Mouse (Mus musculus) splenic B cell, adult 2 months (primary cell): ENCODE data around the gene Sgf29.

Experiments used
- DNase-seq: peaks from one replicate; pipeline ENCODE4 v3.0.0-alpha.2; 2011; ENCODE audit warnings: low read depth, low spot score
- H3K27me3 ChIP-seq: 2 replicates; pipeline ENCODE4 v1.6.1; 2012; ENCODE audit warnings: mild to moderate bottlenecking, low read length, moderate library complexity, mixed read lengths; ENCODE audit not compliant: control insufficient read depth, poor library complexity, insufficient read depth, severe bottlenecking
- H3K36me3 ChIP-seq: 2 replicates; pipeline ENCODE4 v1.6.1; 2012; ENCODE audit warnings: mild to moderate bottlenecking, low read length, moderate library complexity, mixed read lengths; ENCODE audit not compliant: control insufficient read depth, poor library complexity, insufficient read depth, severe bottlenecking

The Sgf29 gene

GRCm38 (mm10) chr7:126689021-126689420 is 39.9 kb downstream of the Sgf29 start:
- no peak for DNase-seq
- Histone ChIP-seq H3K27me3 (no peaks in the 10 kb centered on the region), H3K36me3 (peaks cover 3% of the 10 kb centered on the region)

GRCm38 (mm10) chr7:126690737-126691136 is 41.6 kb downstream of the Sgf29 start:
- peaks cover 3% of the 10 kb centered on the region for H3K36me3 ChIP-seq
- H3K27me3 ChIP-seq = no peaks in the 10 kb centered on the region
- DNase-seq = no peak

GRCm38 (mm10) chr7:126691676-126692075 is 42.6 kb downstream of the Sgf29 start:
- no peak for DNase-seq
- Histone ChIP-seq H3K36me3 (peaks cover 3% of the 10 kb centered on the region), H3K27me3 (no peaks in the 10 kb centered on the region)

- peaks cover 4% of the 10 kb centered on the region for H3K36me3 ChIP-seq
- H3K27me3 ChIP-seq = no peaks in the 10 kb centered on the region
- no peak for DNase-seq
Observed at GRCm38 (mm10) chr7:126692426-126692825, 43.3 kb downstream of the Sgf29 start.

GRCm38 (mm10) chr7:126693256-126693655 is 44.1 kb downstream of the Sgf29 start:
- peak; percentile 93 for DNase-seq
- H3K36me3 ChIP-seq = peaks cover 4% of the 10 kb centered on the region
- no peaks in the 10 kb centered on the region for H3K27me3 ChIP-seq

GRCm38 (mm10) chr7:126693781-126694180 is 44.7 kb downstream of the Sgf29 start:
- DNase-seq = no peak
- Histone ChIP-seq H3K36me3 (peaks cover 6% of the 10 kb centered on the region), H3K27me3 (no peaks in the 10 kb centered on the region)

- Histone ChIP-seq H3K27me3 (no peaks in the 10 kb centered on the region), H3K36me3 (peaks cover 11% of the 10 kb centered on the region)
- no peak for DNase-seq
Observed at GRCm38 (mm10) chr7:126694441-126695051, 45.4 kb downstream of the Sgf29 start.

- Histone ChIP-seq H3K27me3 (no peaks in the 10 kb centered on the region), H3K36me3 (peaks cover 18% of the 10 kb centered on the region)
- DNase-seq = peak; percentile 85
Observed at GRCm38 (mm10) chr7:126695210-126695611, 46.1 kb downstream of the Sgf29 start, which contains the start of gene Bola2. Gene Bola2 (plus strand): TSS chr7:126695401.

GRCm38 (mm10) chr7:126695631-126696207 is 46.6 kb downstream of the Sgf29 start, which contains the start of gene Slx1b:
Gene Slx1b (minus strand): TSS chr7:126695784.
- DNase-seq = peak; percentile 93
- Histone ChIP-seq H3K36me3 (peaks cover 22% of the 10 kb centered on the region), H3K27me3 (no peaks in the 10 kb centered on the region)

- Histone ChIP-seq H3K36me3 (peaks cover 27% of the 10 kb centered on the region), H3K27me3 (no peaks in the 10 kb centered on the region)
- DNase-seq = no peak
Observed at GRCm38 (mm10) chr7:126696303-126696702, 47.2 kb downstream of the Sgf29 start.

- DNase-seq = no peak
- Histone ChIP-seq H3K36me3 (peaks cover 30% of the 10 kb centered on the region), H3K27me3 (no peaks in the 10 kb centered on the region)
Observed at GRCm38 (mm10) chr7:126696886-126697285, 47.8 kb downstream of the Sgf29 start.

GRCm38 (mm10) chr7:126697838-126698237 is 48.7 kb downstream of the Sgf29 start:
- H3K27me3 ChIP-seq = no peaks in the 10 kb centered on the region
- H3K36me3 ChIP-seq = peaks cover 34% of the 10 kb centered on the region
- no peak for DNase-seq

GRCm38 (mm10) chr7:126700063-126701015 is 51.2 kb downstream of the Sgf29 start:
- Histone ChIP-seq H3K27me3 (no peaks in the 10 kb centered on the region), H3K36me3 (peaks cover 34% of the 10 kb centered on the region)
- no peak for DNase-seq

- DNase-seq = peak; percentile 94
- Histone ChIP-seq H3K27me3 (no peaks in the 10 kb centered on the region), H3K36me3 (peaks cover 34% of the 10 kb centered on the region)
Observed at GRCm38 (mm10) chr7:126701070-126701469, 52.0 kb downstream of the Sgf29 start.
